Mouse (Mus musculus): ENCODE measurements around the gene Atg9b.

The Atg9b gene

GRCm38 (mm10) chr5:24380499-24380898, 11.4 kb downstream of the Atg9b start:
- no peak for DNase-seq (ENCODE audit: low read depth)

- DNase-seq (ENCODE audit: low read depth): no peak
Measured at GRCm38 (mm10) chr5:24379501-24379900, 12.4 kb downstream of the Atg9b start.

GRCm38 (mm10) chr5:24378700-24379099, 13.2 kb downstream of the Atg9b start:
- DNase-seq (ENCODE audit: low read depth): no peak

- DNase-seq (ENCODE audit: low read depth): no peak
Measured at GRCm38 (mm10) chr5:24374666-24375328, 17.1 kb downstream of the Atg9b start.

GRCm38 (mm10) chr5:24374216-24374615, 17.7 kb downstream of the Atg9b start:
- no peak for DNase-seq (ENCODE audit: low read depth)

- DNase-seq (ENCODE audit: low read depth): no peak
Measured at GRCm38 (mm10) chr5:24373807-24374206, 18.1 kb downstream of the Atg9b start.

- no peak for DNase-seq (ENCODE audit: low read depth)
Measured at GRCm38 (mm10) chr5:24369767-24370166, 22.2 kb downstream of the Atg9b start.

GRCm38 (mm10) chr5:24366426-24366825, 25.5 kb downstream of the Atg9b start:
- no peak for DNase-seq (ENCODE audit: low read depth)

GRCm38 (mm10) chr5:24365528-24365927, 26.4 kb downstream of the Atg9b start:
- no peak for DNase-seq (ENCODE audit: low read depth)

GRCm38 (mm10) chr5:24364963-24365362, 27.0 kb downstream of the Atg9b start:
- DNase-seq (ENCODE audit: low read depth): no peak

- no peak for DNase-seq (ENCODE audit: low read depth)
Measured at GRCm38 (mm10) chr5:24364508-24364907, 27.4 kb downstream of the Atg9b start, which contains the start of gene Nos3. TSS of gene Nos3 (plus strand) at chr5:24364810.

- no peak for DNase-seq (ENCODE audit: low read depth)
Measured at GRCm38 (mm10) chr5:24364061-24364460, 27.9 kb downstream of the Atg9b start.

GRCm38 (mm10) chr5:24363467-24363866, 28.5 kb downstream of the Atg9b start:
- no peak for DNase-seq (ENCODE audit: low read depth)

GRCm38 (mm10) chr5:24360792-24361454, 31.0 kb downstream of the Atg9b start:
- peak; percentile 54 for DNase-seq (ENCODE audit: low read depth)

- DNase-seq (ENCODE audit: low read depth): peak; percentile 59
Measured at GRCm38 (mm10) chr5:24357461-24357860, 34.5 kb downstream of the Atg9b start.

GRCm38 (mm10) chr5:24356764-24357163, 35.2 kb downstream of the Atg9b start:
- DNase-seq (ENCODE audit: low read depth): no peak

GRCm38 (mm10) chr5:24353327-24353726, 38.6 kb downstream of the Atg9b start:
- DNase-seq (ENCODE audit: low read depth): no peak

GRCm38 (mm10) chr5:24352251-24352859, 39.6 kb downstream of the Atg9b start:
- no peak for DNase-seq (ENCODE audit: low read depth)

- DNase-seq (ENCODE audit: low read depth): no peak
Measured at GRCm38 (mm10) chr5:24351701-24352171, 40.2 kb downstream of the Atg9b start.

GRCm38 (mm10) chr5:24351278-24351677, 40.7 kb downstream of the Atg9b start, which contains the start of gene Kcnh2:
TSS of gene Kcnh2 (minus strand) at chr5:24351604.
- no peak for DNase-seq (ENCODE audit: low read depth)

- no peak for DNase-seq (ENCODE audit: low read depth)
Measured at GRCm38 (mm10) chr5:24350531-24351250, 41.3 kb downstream of the Atg9b start.

- no peak for DNase-seq (ENCODE audit: low read depth)
Measured at GRCm38 (mm10) chr5:24350073-24350472, 41.9 kb downstream of the Atg9b start.
